Mouse (Mus musculus) E14TG2a.4 (cell line): ENCODE measurements around the gene Gm20388.
"Not testable (repeated sequence)": the region's sequence is repeated elsewhere in the genome, so short reads cannot be mapped to it uniquely, and the experiment has no call there.

Experiments used
- H3K27me3 ChIP-seq: 2 replicates; pipeline ENCODE4 v1.6.1; 2014; ENCODE audit warnings: low read length, control low read depth; ENCODE audit not compliant: insufficient read depth
- H3K36me3 ChIP-seq: 2 replicates; pipeline ENCODE4 v1.6.1; 2014; ENCODE audit warnings: low read length, control low read depth; ENCODE audit not compliant: insufficient read depth
- H3K4me1 ChIP-seq: replicated peaks from 2 replicates; pipeline ENCODE4 v1.6.1; 2014; ENCODE audit warnings: low read depth, low read length, control low read depth
- H3K4me3 ChIP-seq: replicated peaks from 2 replicates; pipeline ENCODE4 v1.5.1; 2014; ENCODE audit warnings: mild to moderate bottlenecking, low read length
- H3K9me3 ChIP-seq: 2 replicates; pipeline ENCODE4 v1.6.1; 2014; ENCODE audit warnings: low read length, control low read depth
- CTCF ChIP-seq: conservative IDR thresholded peaks from 2 replicates; pipeline ENCODE4 v1.5.1; 2014; ENCODE audit warnings: low read length
- NANOG ChIP-seq: IDR thresholded peaks from 2 replicates; pipeline ENCODE4 v1.6.1; 2014; ENCODE audit warnings: borderline replicate concordance, low read length, mixed read lengths
- POU5F1 ChIP-seq: IDR thresholded peaks from 2 replicates; pipeline ENCODE4 v1.6.1; 2014; ENCODE audit warnings: low read length, borderline replicate concordance

The Gm20388 gene

GRCm38 (mm10) chr8:123271147-123271546, 3360.5 kb downstream of the Gm20388 start:
- no peak for TF ChIP-seq POU5F1
- no peak for TF ChIP-seq NANOG
- no peak for TF ChIP-seq CTCF
- Histone ChIP-seq H3K4me1 (peaks cover 42% of the 10 kb centered on the region), H3K4me3 (no peak overlapping the region), H3K9me3 (no peaks in the 10 kb centered on the region), H3K36me3 (peaks cover 100% of the 10 kb centered on the region), H3K27me3 (no peaks in the 10 kb centered on the region)

- Histone ChIP-seq H3K9me3 (no peaks in the 10 kb centered on the region), H3K4me3 (no peak overlapping the region), H3K4me1 (peaks cover 42% of the 10 kb centered on the region), H3K36me3 (peaks cover 100% of the 10 kb centered on the region), H3K27me3 (no peaks in the 10 kb centered on the region)
- TF ChIP-seq CTCF = no peak
- TF ChIP-seq POU5F1 = no peak
- no peak for TF ChIP-seq NANOG
Observed at GRCm38 (mm10) chr8:123271901-123272300, 3361.3 kb downstream of the Gm20388 start.

DNA sequence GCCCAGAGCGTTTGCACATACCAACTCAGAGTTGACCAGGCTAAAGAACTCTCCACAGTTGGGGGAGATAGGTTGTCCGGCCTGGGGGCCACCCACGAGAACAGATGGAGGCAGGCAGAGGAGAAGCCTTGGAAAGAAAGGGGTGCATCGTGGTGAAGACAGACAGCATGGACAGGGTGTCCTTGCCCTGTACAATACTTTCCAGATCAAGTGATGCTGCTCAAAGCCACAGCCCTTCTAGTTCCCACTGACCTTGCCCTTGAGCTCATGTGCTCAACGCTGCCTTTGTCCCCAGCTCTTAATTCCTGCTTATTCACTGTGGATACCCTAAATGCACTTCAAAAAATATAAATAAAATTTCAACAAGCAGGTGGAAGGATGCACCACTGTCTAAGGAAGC, 3363.8 kb downstream of the Gm20388 start:
- Histone ChIP-seq H3K4me3 (no peak overlapping the region), H3K36me3 (peaks cover 92% of the 10 kb centered on the region), H3K27me3 (no peaks in the 10 kb centered on the region), H3K4me1 (peaks cover 21% of the 10 kb centered on the region), H3K9me3 (no peaks in the 10 kb centered on the region)
- TF ChIP-seq CTCF (no peak), POU5F1 (no peak), NANOG (no peak)

- no peak for TF ChIP-seq POU5F1
- no peak for TF ChIP-seq CTCF
- TF ChIP-seq NANOG = no peak
- peaks cover 20% of the 10 kb centered on the region for H3K4me1 ChIP-seq
- H3K36me3 ChIP-seq = peaks cover 92% of the 10 kb centered on the region
- H3K27me3 ChIP-seq = no peaks in the 10 kb centered on the region
- no peaks in the 10 kb centered on the region for H3K9me3 ChIP-seq
- H3K4me3 ChIP-seq = no peak overlapping the region
Observed at GRCm38 (mm10) chr8:123275096-123275495, 3364.5 kb downstream of the Gm20388 start.

- Histone ChIP-seq H3K4me1 (peaks cover 12% of the 10 kb centered on the region), H3K36me3 (peaks cover 86% of the 10 kb centered on the region), H3K4me3 (no peak overlapping the region), H3K27me3 (no peaks in the 10 kb centered on the region), H3K9me3 (no peaks in the 10 kb centered on the region)
- TF ChIP-seq NANOG = no peak
- TF ChIP-seq CTCF = no peak
- no peak for TF ChIP-seq POU5F1
Observed at GRCm38 (mm10) chr8:123278445-123278844, 3367.8 kb downstream of the Gm20388 start.

DNA sequence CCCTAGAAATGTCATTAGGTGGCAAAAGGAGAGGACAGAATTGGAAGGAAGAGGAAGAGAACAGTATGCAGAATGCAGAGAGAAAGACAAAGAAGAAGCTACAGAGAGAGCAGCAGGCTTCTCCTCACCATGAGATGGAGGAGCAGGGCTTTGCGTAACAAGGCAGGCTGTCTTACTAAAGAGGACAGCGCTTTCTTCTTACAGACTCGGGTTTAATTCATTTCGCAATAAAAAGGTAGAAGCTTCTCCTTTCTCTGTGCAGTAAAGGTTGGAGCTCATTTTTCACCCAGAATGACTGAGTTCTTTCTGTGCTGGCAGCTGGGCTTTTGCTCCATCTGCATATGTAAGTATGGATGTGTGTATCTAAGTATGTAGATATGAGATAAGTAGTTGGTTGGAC, 3369.2 kb downstream of the Gm20388 start:
- no peak for TF ChIP-seq CTCF
- TF ChIP-seq POU5F1 = no peak
- TF ChIP-seq NANOG = no peak
- no peaks in the 10 kb centered on the region for H3K9me3 ChIP-seq

DNA sequence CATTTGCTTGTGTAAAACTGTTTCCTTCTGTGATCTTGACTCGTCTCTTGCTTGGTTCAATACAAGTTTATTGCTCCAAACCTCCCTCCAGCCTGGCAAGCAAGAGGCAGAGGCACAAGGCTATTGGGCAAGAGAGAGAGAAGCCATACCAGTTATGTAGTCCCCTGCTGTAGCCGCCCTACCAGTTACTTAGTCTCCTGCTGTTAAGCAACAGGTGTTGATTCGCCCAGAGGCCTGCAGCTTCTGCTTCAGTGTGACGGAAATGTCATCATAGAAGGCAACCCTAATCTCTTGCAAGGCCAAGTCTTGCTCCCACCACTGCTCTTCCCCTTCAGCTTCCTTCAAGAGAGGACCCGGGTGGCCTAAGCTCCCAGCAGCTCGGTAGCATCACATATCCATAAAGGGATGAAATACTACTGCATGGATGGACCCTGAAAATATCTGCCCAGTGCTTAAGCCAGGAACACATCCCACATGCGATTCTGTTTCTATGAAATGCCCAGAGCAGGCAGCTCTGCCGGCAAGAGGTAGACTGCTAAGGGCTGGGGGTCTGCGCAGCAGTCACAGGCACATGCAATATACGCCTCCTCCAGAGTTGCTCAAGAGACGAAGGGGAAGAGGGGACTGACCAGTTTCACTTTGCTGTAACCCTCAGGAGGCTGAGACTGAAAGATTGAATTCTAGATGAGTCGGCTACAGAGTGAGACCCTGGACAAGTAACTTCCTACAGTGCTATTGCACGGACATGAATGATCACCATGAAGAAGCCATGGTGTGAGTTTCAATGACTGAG, 3369.9 kb downstream of the Gm20388 start:
- Histone ChIP-seq H3K36me3 (peaks cover 84% of the 10 kb centered on the region), H3K4me3 (no peak overlapping the region), H3K27me3 (no peaks in the 10 kb centered on the region), H3K4me1 (peaks cover 14% of the 10 kb centered on the region), H3K9me3 (no peaks in the 10 kb centered on the region)
- TF ChIP-seq POU5F1 = no peak
- TF ChIP-seq CTCF = no peak
- no peak for TF ChIP-seq NANOG

More for the DNA sequence above, 3369.2 kb downstream of the Gm20388 start:
- Histone ChIP-seq H3K27me3 (no peaks in the 10 kb centered on the region), H3K4me1 (peaks cover 20% of the 10 kb centered on the region), H3K36me3 (peaks cover 84% of the 10 kb centered on the region), H3K4me3 (no peak overlapping the region)

DNA sequence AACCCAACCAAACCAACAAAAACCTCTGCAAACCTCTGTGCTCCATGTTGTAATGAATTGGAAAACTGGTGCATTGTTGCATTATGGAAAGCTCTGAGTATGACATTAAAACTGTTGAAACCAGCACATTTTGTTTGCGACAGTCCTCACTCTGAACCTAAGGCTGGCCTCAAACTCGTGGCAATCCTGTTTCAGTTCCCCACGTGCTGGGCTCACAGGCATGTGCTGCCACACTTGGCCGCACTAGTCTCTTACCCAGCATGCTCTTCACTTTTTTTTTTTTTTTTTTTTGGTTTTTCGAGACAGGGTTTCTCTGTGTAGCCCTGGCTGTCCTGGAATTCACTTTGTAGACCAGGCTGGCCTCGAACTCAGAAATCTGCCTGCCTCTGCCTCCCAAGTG, 3372.4 kb downstream of the Gm20388 start:
- H3K27me3 ChIP-seq, H3K9me3 ChIP-seq, H3K4me3 ChIP-seq: not testable (repeated sequence)
- Histone ChIP-seq H3K36me3 (peaks cover 86% of the 10 kb centered on the region), H3K4me1 (peaks cover 14% of the 10 kb centered on the region)

- no peak overlapping the region for H3K4me3 ChIP-seq
- peaks cover 14% of the 10 kb centered on the region for H3K4me1 ChIP-seq
- TF ChIP-seq CTCF = no peak
- TF ChIP-seq NANOG = no peak
- TF ChIP-seq POU5F1 = no peak
- no peaks in the 10 kb centered on the region for H3K27me3 ChIP-seq
- no peaks in the 10 kb centered on the region for H3K9me3 ChIP-seq
- peaks cover 88% of the 10 kb centered on the region for H3K36me3 ChIP-seq
Observed at GRCm38 (mm10) chr8:123283991-123284390, 3373.3 kb downstream of the Gm20388 start.
